Comparison of ENCODE assay signal across 9 mouse cellular contexts in the genomic region with DNA sequence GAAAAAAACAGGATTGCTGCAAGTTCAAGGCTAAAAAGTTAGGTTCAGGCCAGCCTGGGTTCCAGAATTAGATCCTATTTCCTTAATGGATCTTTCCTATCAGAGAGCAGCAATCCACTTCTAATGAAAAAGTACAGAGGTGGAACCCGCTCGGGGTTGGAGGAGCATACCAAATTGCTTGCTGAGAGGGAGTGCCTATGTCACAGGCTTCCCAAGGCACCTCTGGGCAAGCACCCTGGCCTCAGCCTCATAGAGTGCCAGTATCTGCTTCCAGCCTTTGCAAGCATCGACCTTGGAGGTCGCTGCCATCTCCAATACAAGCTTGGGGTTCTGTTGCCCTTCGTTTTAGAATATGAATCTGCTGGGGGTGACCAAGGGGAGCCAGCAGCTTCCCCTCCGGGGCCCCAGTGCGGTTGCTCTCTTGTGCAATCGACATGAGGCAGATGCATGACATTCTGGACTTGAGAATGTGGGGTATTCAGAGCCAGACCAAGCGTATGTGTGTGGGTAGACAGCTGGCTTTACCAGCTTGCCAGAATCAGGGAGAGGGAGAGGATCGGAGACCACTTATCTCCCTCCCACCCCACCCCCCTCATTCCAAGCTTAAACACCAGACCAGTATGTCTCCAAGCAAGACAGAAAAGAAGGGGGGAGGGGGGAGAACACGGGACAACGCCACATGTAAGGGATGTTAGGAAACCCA. TPM values are rescaled to one million over a fixed set of nuclear protein-coding genes. Genes with fewer than 3 reads are reported as not detected.
DNase-seq lines count a peak whose midpoint lies in the region; ATAC-seq and TF ChIP-seq lines count a peak whose summit lies in the region.
"Had no signal": no experiment of that assay in that cellular context is flagged by ENCODE, and none has a peak within 500 bp of the region (broad histone marks: within the 10 kb centered on the region; RNA-seq: fewer than 3 reads in every experiment).

No protein-coding gene starts in this region.

- H3K4me1 ChIP-seq in lung, postnatal 0 days (ENCODE audit: insufficient read depth, low read depth, low read length): no peaks in the 10 kb centered on the region; the same call in 1 of the 2 replicates
- H3K4me1 ChIP-seq in embryonic facial prominence, embryonic 12.5 days: peaks cover 7% of the 10 kb centered on the region; the same call in 1 of the 2 replicates
- peaks cover 3% of the 10 kb centered on the region; the same call in 1 of the 2 replicates for H3K4me1 ChIP-seq in heart, embryonic 15.5 days (replicated peaks)
- H3K4me1 ChIP-seq in kidney, adult 2 months (ENCODE audit: control insufficient read depth, insufficient read depth, low read length): no peaks in the 10 kb centered on the region

- H3K36me3 ChIP-seq in lung, postnatal 0 days (ENCODE audit: insufficient read depth, low read length): no peaks in the 10 kb centered on the region
- no peaks in the 10 kb centered on the region for H3K36me3 ChIP-seq in embryonic facial prominence, embryonic 12.5 days
- H3K36me3 ChIP-seq in heart, embryonic 15.5 days: no peaks in the 10 kb centered on the region
- H3K36me3 ChIP-seq in myocyte (ENCODE audit: control insufficient read depth, insufficient read depth): no peaks in the 10 kb centered on the region
- no peaks in the 10 kb centered on the region for H3K36me3 ChIP-seq in kidney, adult 2 months (ENCODE audit: control insufficient read depth, insufficient read depth, low read length)

- H3K27ac ChIP-seq in lung, postnatal 0 days (ENCODE audit: low read length): no peak overlapping the region
- peak overlapping the region; percentile 50 for H3K27ac ChIP-seq in embryonic facial prominence, embryonic 12.5 days
- peak overlapping the region; percentile 11; the same call in 1 of the 2 replicates for H3K27ac ChIP-seq in heart, embryonic 15.5 days
- H3K27ac ChIP-seq in kidney, adult 2 months (ENCODE audit: insufficient read depth, low read depth, low read length): no peak overlapping the region

- H3K4me3 ChIP-seq in lung, postnatal 0 days (ENCODE audit: low read depth, low read length): no peak overlapping the region
- H3K4me3 ChIP-seq in embryonic facial prominence, embryonic 12.5 days: no peak overlapping the region
- no peak overlapping the region for H3K4me3 ChIP-seq in heart, embryonic 15.5 days
- no peak overlapping the region for H3K4me3 ChIP-seq in myocyte
- H3K4me3 ChIP-seq in kidney, adult 2 months (ENCODE audit: insufficient read depth, low read depth, low read length): no peak overlapping the region

- no peak overlapping the region for H3ac ChIP-seq in myocyte (ENCODE audit: control insufficient read depth, insufficient read length)

- no peak overlapping the region for H3K4me2 ChIP-seq in lung, postnatal 0 days (replicated peaks; ENCODE audit: low read depth, low read length)
- H3K4me2 ChIP-seq in embryonic facial prominence, embryonic 12.5 days (replicated peaks): no peak overlapping the region
- peak overlapping the region; percentile 33 for H3K4me2 ChIP-seq in heart, embryonic 15.5 days
- peak overlapping the region; percentile 48 for H3K4me2 ChIP-seq in myocyte (ENCODE audit: low read depth)

- no peak overlapping the region for H3K9ac ChIP-seq in lung, postnatal 0 days (replicated peaks; ENCODE audit: low read depth)
- H3K9ac ChIP-seq in embryonic facial prominence, embryonic 12.5 days: no peak overlapping the region
- no peak overlapping the region for H3K9ac ChIP-seq in heart, embryonic 15.5 days

- no peak for TF ChIP-seq EP300 in lung, postnatal 0 days (IDR thresholded peaks at IDR 0.05)

- H3K9me3 ChIP-seq in lung, postnatal 0 days (ENCODE audit: low read length): no peaks in the 10 kb centered on the region
- H3K9me3 ChIP-seq in embryonic facial prominence, embryonic 12.5 days: no peaks in the 10 kb centered on the region
- no peaks in the 10 kb centered on the region for H3K9me3 ChIP-seq in heart, embryonic 15.5 days (replicated peaks)

- ATAC-seq in lung, postnatal 0 days: peak; percentile 61
- no peak for ATAC-seq in embryonic facial prominence, embryonic 12.5 days (ENCODE audit: insufficient number of reproducible peaks, insufficient read depth, low FRiP score, low TSS enrichment)
- peak; percentile 52; the same call in 1 of the 2 replicates for ATAC-seq in heart, embryonic 15.5 days (replicated peaks; ENCODE audit: insufficient number of reproducible peaks, insufficient read depth, low FRiP score, low read depth)

- no peaks in the 10 kb centered on the region for H3K27me3 ChIP-seq in lung, postnatal 0 days (replicated peaks; ENCODE audit: insufficient read depth, low read length)
- H3K27me3 ChIP-seq in embryonic facial prominence, embryonic 12.5 days: no peaks in the 10 kb centered on the region
- no peaks in the 10 kb centered on the region for H3K27me3 ChIP-seq in heart, embryonic 15.5 days
- H3K27me3 ChIP-seq in myocyte (ENCODE audit: control insufficient read depth, insufficient read depth, insufficient read length): no peaks in the 10 kb centered on the region
- H3K27me3 ChIP-seq in kidney, adult 2 months (replicated peaks; ENCODE audit: control insufficient read depth, insufficient read depth, low read length): no peaks in the 10 kb centered on the region

- no peak for TF ChIP-seq CTCF in lung, postnatal 0 days (IDR thresholded peaks at IDR 0.05)
- TF ChIP-seq CTCF in kidney, adult 2 months (conservative IDR thresholded peaks at IDR 0.05; ENCODE audit: insufficient read depth, insufficient read length, low read depth, low read length): no peak

- peak; percentile 54 for DNase-seq in lung, postnatal 0 days (ENCODE audit: low spot score)
- DNase-seq in lung, postnatal 14 days: no peak
- DNase-seq in kidney, adult 2 months: no peak
- DNase-seq in layer of hippocampus, adult 18-20 months (ENCODE audit: low spot score in 2 of 2): no peak
- no peak for DNase-seq in cerebellum, adult 8-10 months
- DNase-seq: kidney, adult 18-20 months had no signal

- 40% methylated on average over 12 of the region's 12 CpGs for WGBS in lung, postnatal 0 days
- WGBS in embryonic facial prominence, embryonic 12.5 days: 64% methylated on average over 12 of the region's 12 CpGs
- WGBS in heart, embryonic 15.5 days: 32% methylated on average over 12 of the region's 12 CpGs
- WGBS in kidney, adult 2 months: 81% methylated on average over 12 of the region's 12 CpGs

- H3K79me2 ChIP-seq in myocyte (ENCODE audit: control insufficient read depth, insufficient read depth): no peaks in the 10 kb centered on the region

- TF ChIP-seq POLR2A in myocyte (IDR thresholded peaks at IDR 0.05; ENCODE audit: insufficient read length, low read depth): no peak
- TF ChIP-seq POLR2A in kidney, adult 2 months (IDR thresholded peaks at IDR 0.05; ENCODE audit: low read depth, low read length): no peak

TF ChIP-seq in myocyte, 11 proteins besides CTCF, POLR2A, EP300 and RAD21:
- peak in 2 of 3 experiments; percentile 32 to 89 for TF ChIP-seq MYOG (IDR thresholded peaks at IDR 0.05; ENCODE audit: control insufficient read depth in 1 of 3, insufficient read depth in 1 of 3, insufficient read length in 2 of 3, low read depth in 2 of 3)
- TF ChIP-seq USF1 (IDR thresholded peaks at IDR 0.05; ENCODE audit: low read depth): no peak
- no peak for TF ChIP-seq REST (IDR thresholded peaks at IDR 0.05; ENCODE audit: insufficient read depth, insufficient read length)
- no peak for TF ChIP-seq SRF (IDR thresholded peaks at IDR 0.05; ENCODE audit: control insufficient read depth, insufficient read length, low read depth)
- TF ChIP-seq E2F4 (IDR thresholded peaks at IDR 0.05; ENCODE audit: insufficient read depth): no peak
- peak; percentile 83 for TF ChIP-seq TCF3 (IDR thresholded peaks at IDR 0.05; ENCODE audit: insufficient read length, low read depth)
- peak; percentile 97 for TF ChIP-seq CEBPB (IDR thresholded peaks at IDR 0.05; ENCODE audit: insufficient read depth, poor library complexity, severe bottlenecking)
- peak in 2 of 3 experiments; percentile 77 to 80 for TF ChIP-seq MYOD1 (IDR thresholded peaks at IDR 0.05; ENCODE audit: control insufficient read depth in 1 of 3, insufficient read length in 2 of 3, low read depth in 2 of 3)
- peak; percentile 29 for TF ChIP-seq TCF12 (IDR thresholded peaks at IDR 0.05; ENCODE audit: insufficient read depth, poor library complexity, severe bottlenecking)
- no peak for TF ChIP-seq MAX (IDR thresholded peaks at IDR 0.05; ENCODE audit: low read depth)
- no peak for TF ChIP-seq POLR2AphosphoS2 (IDR thresholded peaks at IDR 0.05; ENCODE audit: insufficient read length, low read depth)

RNA-seq across cellular contexts. Expression of gene Dram1, which starts 58.0 kb away (rescaled TPM):
- polyA plus RNA-seq in lung, postnatal 0 days (2015; fragmentation: Nextera tagmentation; extraction: Ambion mirVana): 232 and 257 TPM in 2 replicates
- 0.64 and 0.88 TPM in 2 replicates for polyA plus RNA-seq in embryonic facial prominence, embryonic 12.5 days (2016; fragmentation: Nextera tagmentation; extraction: Ambion mirVana)
- polyA plus RNA-seq in heart, embryonic 15.5 days (2015; fragmentation: Nextera tagmentation; extraction: Ambion mirVana): 3.2 and 5.9 TPM in 2 replicates
- polyA plus RNA-seq in myocyte (2012; fragmentation: generic; extraction: Trizol): 1.7 TPM
- 16.4 and 18.5 TPM in 2 replicates for polyA plus RNA-seq in kidney, adult 2 months (2012; rRNA removed)
- total RNA-seq in layer of hippocampus, adult 18-20 months (2021): 1 to 10 TPM in 1 of 2 experiments, under 1 TPM in 1; 0.87 to 1.9 TPM

RNA-seq across cellular contexts. Expression of gene Gnptab, which starts 58.1 kb away (rescaled TPM):
- 9.9 and 10.2 TPM in 2 replicates for polyA plus RNA-seq in lung, postnatal 0 days (2015; fragmentation: Nextera tagmentation; extraction: Ambion mirVana)
- polyA plus RNA-seq in embryonic facial prominence, embryonic 12.5 days (2016; fragmentation: Nextera tagmentation; extraction: Ambion mirVana): 13.1 TPM in 2 replicates
- polyA plus RNA-seq in heart, embryonic 15.5 days (2015; fragmentation: Nextera tagmentation; extraction: Ambion mirVana): 7.5 and 10.5 TPM in 2 replicates
- 4.6 TPM for polyA plus RNA-seq in myocyte (2012; fragmentation: generic; extraction: Trizol)
- 12.6 and 12.8 TPM in 2 replicates for polyA plus RNA-seq in kidney, adult 2 months (2012; rRNA removed)
- 10 to 100 TPM; 65.9 to 69.2 TPM for total RNA-seq in layer of hippocampus, adult 18-20 months (2021)

Comparison
In these comparisons a context has a peak if more than half of its experiments do, and no peak if none do; other contexts are left out.
1. H3K27ac ChIP-seq: peak in embryonic facial prominence, embryonic 12.5 days (single experiment) and heart, embryonic 15.5 days (single experiment); none in lung, postnatal 0 days (single experiment) and kidney, adult 2 months (single experiment).
2. H3K4me2 ChIP-seq: peak in heart, embryonic 15.5 days (single experiment) and myocyte (single experiment); none in lung, postnatal 0 days (single experiment) and embryonic facial prominence, embryonic 12.5 days (single experiment).
3. RNA of gene Dram1, which starts 58.0 kb away (polyA plus RNA-seq): 232 to 257 TPM in lung, postnatal 0 days; 16.4 to 18.5 TPM in kidney, adult 2 months, 3.2 to 5.9 TPM in heart, embryonic 15.5 days, 1.7 TPM in myocyte (single experiment) and 0.64 to 0.88 TPM in embryonic facial prominence, embryonic 12.5 days; every median in the first group is over 10 times any median in the second.